Mouse (Mus musculus): Measurements from ENCODE around the gene Ccdc155. TPM values are rescaled to one million over a fixed set of nuclear protein-coding genes. Genes with fewer than 3 reads are reported as not detected.

Gene Ccdc155
- polyA plus RNA-seq, 1 experiment from 2014 or later, result 0.73 TPM

- H3K4me2 ChIP-seq (ENCODE audit: low read length), result no peak overlapping the region
- 12% methylated on average over 5 of the region's 5 CpGs for WGBS
Observed at GRCm38 (mm10) chr7:45198435-45198834, 6.3 kb downstream of the Ccdc155 start.

DNA sequence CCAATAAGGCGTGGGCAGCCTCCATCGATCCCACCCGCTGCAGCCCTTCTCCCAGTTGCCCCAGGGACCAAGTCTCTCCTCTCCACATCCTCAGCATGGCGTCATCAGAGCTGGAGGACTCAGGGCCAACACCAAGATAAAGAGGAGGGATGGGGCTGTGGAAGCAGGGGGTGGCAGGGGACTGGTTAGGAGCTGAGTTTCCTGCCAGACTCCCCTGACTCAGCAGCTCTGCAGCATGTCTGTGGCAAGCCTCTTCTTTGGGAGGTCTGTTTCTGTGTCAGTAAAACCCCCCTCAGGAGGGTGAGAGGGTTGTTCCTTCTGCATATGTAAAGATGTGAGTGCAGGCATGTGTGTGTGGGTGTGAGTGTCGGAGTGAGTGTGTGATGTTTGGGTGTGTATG is 7.7 kb downstream of the Ccdc155 start:
- DNase-seq (ENCODE audit: low spot score), result no peak
- no peak overlapping the region for H3K9ac ChIP-seq (ENCODE audit: low read length)
- H3K4me1 ChIP-seq (replicated peaks; ENCODE audit: control insufficient read depth, insufficient read depth, low read length), result no peaks in the 10 kb centered on the region
- no peak for ATAC-seq (replicated peaks; ENCODE audit: low FRiP score, low TSS enrichment, low read depth)
- no peak overlapping the region for H3K4me2 ChIP-seq (ENCODE audit: low read length)
- no peak overlapping the region for H3K27ac ChIP-seq (ENCODE audit: low read depth)
- 57% methylated on average over 5 of the region's 5 CpGs for WGBS
- no peaks in the 10 kb centered on the region for H3K36me3 ChIP-seq (ENCODE audit: control insufficient read depth, insufficient read depth, low read length)
- H3K9me3 ChIP-seq (ENCODE audit: control insufficient read depth, low read length), result no peaks in the 10 kb centered on the region
- H3K27me3 ChIP-seq (replicated peaks; ENCODE audit: control insufficient read depth, insufficient read depth, low read length), result no peaks in the 10 kb centered on the region
- H3K4me3 ChIP-seq (ENCODE audit: low read depth, low read length), result no peak overlapping the region

More at GRCm38 (mm10) chr7:45198435-45198834, 6.3 kb downstream of the Ccdc155 start:
- H3K4me1 ChIP-seq (replicated peaks; ENCODE audit: control insufficient read depth, insufficient read depth, low read length), result no peaks in the 10 kb centered on the region
- no peak overlapping the region for H3K4me3 ChIP-seq (ENCODE audit: low read depth, low read length)
- H3K36me3 ChIP-seq (ENCODE audit: control insufficient read depth, insufficient read depth, low read length), result no peaks in the 10 kb centered on the region
- H3K27me3 ChIP-seq (replicated peaks; ENCODE audit: control insufficient read depth, insufficient read depth, low read length), result no peaks in the 10 kb centered on the region; the same call in 1 of the 2 replicates
- no peak overlapping the region for H3K9ac ChIP-seq (ENCODE audit: low read length)
- no peak for ATAC-seq (replicated peaks; ENCODE audit: low FRiP score, low TSS enrichment, low read depth)
- H3K9me3 ChIP-seq (ENCODE audit: control insufficient read depth, low read length), result no peaks in the 10 kb centered on the region
- H3K27ac ChIP-seq (ENCODE audit: low read depth), result no peak overlapping the region
- peak; percentile 71 for DNase-seq (ENCODE audit: low spot score)

DNA sequence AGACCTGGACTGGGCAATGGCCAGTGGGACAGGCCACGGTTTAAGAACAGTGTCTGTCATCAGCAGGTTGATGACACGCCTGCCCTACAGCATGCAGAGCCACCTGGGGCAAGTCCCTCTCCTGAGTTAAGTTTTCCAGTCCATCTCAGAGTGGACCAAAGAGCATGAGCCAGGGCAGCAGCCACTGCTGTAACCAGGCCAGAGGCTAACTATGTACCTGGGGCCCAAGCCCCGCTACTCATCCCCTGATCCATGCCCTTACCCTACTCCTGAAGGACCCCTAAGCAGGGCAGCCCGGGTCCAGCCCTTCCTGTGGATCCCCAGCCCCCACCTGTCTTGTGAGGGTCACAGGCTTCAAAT is 8.5 kb downstream of the Ccdc155 start:
- Histone ChIP-seq H3K4me3 (ENCODE audit: low read depth, low read length) (no peak overlapping the region), H3K27me3 (replicated peaks; ENCODE audit: control insufficient read depth, insufficient read depth, low read length) (no peaks in the 10 kb centered on the region), H3K4me1 (replicated peaks; ENCODE audit: control insufficient read depth, insufficient read depth, low read length) (no peaks in the 10 kb centered on the region), H3K36me3 (ENCODE audit: control insufficient read depth, insufficient read depth, low read length) (no peaks in the 10 kb centered on the region), H3K9me3 (ENCODE audit: control insufficient read depth, low read length) (no peaks in the 10 kb centered on the region), H3K27ac (ENCODE audit: low read depth) (no peak overlapping the region), H3K4me2 (ENCODE audit: low read length) (no peak overlapping the region), H3K9ac (ENCODE audit: low read length) (no peak overlapping the region)
- DNase-seq (ENCODE audit: low spot score) (no peak), ATAC-seq (replicated peaks; ENCODE audit: low FRiP score, low TSS enrichment, low read depth) (no peak)
- 88% methylated on average over 4 of the region's 4 CpGs for WGBS

DNA sequence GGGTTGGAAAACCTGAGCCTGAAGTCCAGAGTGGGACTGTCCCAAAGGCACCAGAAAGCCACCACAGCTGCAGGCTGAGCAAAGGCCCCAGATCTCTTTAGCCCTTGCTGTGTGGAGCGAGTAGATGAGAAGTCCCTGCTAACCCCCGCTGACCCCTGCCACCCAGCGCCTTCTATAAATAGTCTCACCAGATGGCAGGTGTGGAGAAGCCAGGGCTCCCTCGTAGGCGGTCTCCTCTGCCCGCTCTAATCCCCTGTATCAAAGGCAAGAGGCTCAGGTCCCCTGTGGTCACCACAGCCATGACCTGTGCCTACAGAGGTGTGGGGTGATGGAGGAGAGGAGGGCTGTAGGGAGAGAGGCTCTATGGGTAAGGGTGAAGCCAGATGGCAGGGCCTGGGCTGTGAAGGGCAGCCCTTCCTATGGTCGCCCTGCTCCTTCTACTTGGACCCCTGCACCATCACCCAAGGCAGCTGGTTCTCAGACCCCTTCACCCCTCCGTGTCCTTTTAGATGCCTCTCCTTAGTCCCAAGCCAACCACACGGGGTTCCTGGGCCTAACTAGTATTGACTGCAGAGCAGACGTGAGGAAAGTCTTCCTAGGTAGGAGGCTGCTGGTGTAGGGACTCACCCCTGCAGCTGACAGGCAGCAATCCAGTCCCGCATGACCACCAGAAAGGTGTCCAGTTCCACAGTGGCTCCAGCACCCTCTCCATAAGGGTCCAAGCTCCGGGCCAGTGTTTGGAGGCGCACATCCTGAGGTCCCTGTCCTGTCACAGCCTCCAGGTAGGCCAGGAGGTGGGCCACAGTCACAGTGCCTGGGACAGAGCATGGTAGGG is 9.1 kb downstream of the Ccdc155 start:
- Histone ChIP-seq H3K4me3 (ENCODE audit: low read depth, low read length) (no peak overlapping the region), H3K9ac (ENCODE audit: low read length) (no peak overlapping the region), H3K4me1 (replicated peaks; ENCODE audit: control insufficient read depth, insufficient read depth, low read length) (no peaks in the 10 kb centered on the region), H3K27me3 (replicated peaks; ENCODE audit: control insufficient read depth, insufficient read depth, low read length) (no peaks in the 10 kb centered on the region), H3K36me3 (ENCODE audit: control insufficient read depth, insufficient read depth, low read length) (no peaks in the 10 kb centered on the region), H3K27ac (ENCODE audit: low read depth) (no peak overlapping the region), H3K9me3 (ENCODE audit: control insufficient read depth, low read length) (no peaks in the 10 kb centered on the region), H3K4me2 (ENCODE audit: low read length) (no peak overlapping the region)
- no peak for ATAC-seq (replicated peaks; ENCODE audit: low FRiP score, low TSS enrichment, low read depth)
- DNase-seq (ENCODE audit: low spot score), result no peak
- WGBS, result 57% methylated on average over 13 of the region's 13 CpGs

DNA sequence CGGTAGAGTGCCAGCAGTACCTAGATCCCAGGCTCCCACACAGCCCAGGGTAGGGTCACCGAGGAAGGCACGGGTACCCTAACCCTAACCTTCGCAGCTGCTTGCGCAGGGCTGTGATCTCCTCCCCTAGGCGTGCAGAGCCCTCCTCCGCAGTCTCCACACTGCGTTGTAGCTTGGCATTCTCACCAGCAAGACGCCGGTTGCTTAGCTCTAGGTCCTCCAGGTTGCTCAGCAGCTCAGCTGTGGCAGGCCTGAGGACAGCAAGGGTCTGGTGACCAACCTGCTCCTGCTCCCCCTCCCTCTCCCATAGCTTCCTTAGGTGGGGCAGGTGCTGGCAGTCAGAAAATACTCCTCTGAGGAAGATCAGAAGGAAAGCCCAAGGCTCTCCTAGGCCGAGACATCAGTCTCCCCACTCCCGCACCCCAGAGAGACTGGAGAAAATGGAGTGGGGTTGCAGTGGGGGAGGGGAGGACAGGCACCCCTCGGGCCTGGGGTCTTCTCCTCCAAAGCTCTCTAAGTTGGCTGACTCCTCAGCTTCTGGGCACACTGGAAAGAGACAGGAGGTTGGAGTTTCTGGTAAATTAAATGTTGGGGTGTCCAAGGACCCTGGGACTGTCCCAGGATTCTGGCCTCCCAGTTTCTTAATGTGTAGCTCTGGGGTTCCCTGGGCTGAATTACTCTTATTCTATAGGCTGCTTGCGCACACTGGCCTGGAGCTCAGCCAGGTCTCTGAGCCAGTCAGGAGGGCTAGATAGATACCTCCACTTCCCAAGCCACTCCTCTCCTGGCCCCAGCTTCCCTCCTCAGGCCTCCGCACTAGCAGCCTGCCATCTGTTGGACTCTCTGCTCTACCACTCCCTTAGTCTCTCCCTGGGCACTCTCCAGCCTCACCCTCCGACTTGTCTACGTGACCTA is 10.6 kb downstream of the Ccdc155 start:
- Histone ChIP-seq H3K4me3 (ENCODE audit: low read depth, low read length) (no peak overlapping the region), H3K9me3 (ENCODE audit: control insufficient read depth, low read length) (no peaks in the 10 kb centered on the region), H3K27ac (ENCODE audit: low read depth) (no peak overlapping the region), H3K36me3 (ENCODE audit: control insufficient read depth, insufficient read depth, low read length) (no peaks in the 10 kb centered on the region), H3K4me2 (ENCODE audit: low read length) (no peak overlapping the region), H3K27me3 (replicated peaks; ENCODE audit: control insufficient read depth, insufficient read depth, low read length) (peaks cover 10% of the 10 kb centered on the region; the same call in 1 of the 2 replicates), H3K9ac (ENCODE audit: low read length) (no peak overlapping the region), H3K4me1 (replicated peaks; ENCODE audit: control insufficient read depth, insufficient read depth, low read length) (no peaks in the 10 kb centered on the region)
- DNase-seq (ENCODE audit: low spot score) (no peak), ATAC-seq (replicated peaks; ENCODE audit: low FRiP score, low TSS enrichment, low read depth) (no peak)
- WGBS, result 64% methylated on average over 17 of the region's 17 CpGs

- ATAC-seq (replicated peaks; ENCODE audit: low FRiP score, low TSS enrichment, low read depth) (no peak), DNase-seq (ENCODE audit: low spot score) (no peak)
- H3K4me1 ChIP-seq (replicated peaks; ENCODE audit: control insufficient read depth, insufficient read depth, low read length), result no peaks in the 10 kb centered on the region
- 67% methylated on average over 5 of the region's 5 CpGs for WGBS
- no peak overlapping the region for H3K4me3 ChIP-seq (ENCODE audit: low read depth, low read length)
- no peak overlapping the region for H3K27ac ChIP-seq (ENCODE audit: low read depth)
- no peak overlapping the region for H3K4me2 ChIP-seq (ENCODE audit: low read length)
- peaks cover 16% of the 10 kb centered on the region; the same call in 1 of the 2 replicates for H3K27me3 ChIP-seq (replicated peaks; ENCODE audit: control insufficient read depth, insufficient read depth, low read length)
- H3K9me3 ChIP-seq (ENCODE audit: control insufficient read depth, low read length), result no peaks in the 10 kb centered on the region
- H3K36me3 ChIP-seq (ENCODE audit: control insufficient read depth, insufficient read depth, low read length), result no peaks in the 10 kb centered on the region
- H3K9ac ChIP-seq (ENCODE audit: low read length), result no peak overlapping the region
Observed at GRCm38 (mm10) chr7:45193406-45193805, 11.3 kb downstream of the Ccdc155 start.

GRCm38 (mm10) chr7:45192585-45193310 is 11.9 kb downstream of the Ccdc155 start:
- Histone ChIP-seq H3K27ac (ENCODE audit: low read depth) (no peak overlapping the region), H3K9me3 (ENCODE audit: control insufficient read depth, low read length) (no peaks in the 10 kb centered on the region), H3K4me3 (ENCODE audit: low read depth, low read length) (no peak overlapping the region), H3K9ac (ENCODE audit: low read length) (no peak overlapping the region), H3K36me3 (ENCODE audit: control insufficient read depth, insufficient read depth, low read length) (no peaks in the 10 kb centered on the region), H3K27me3 (replicated peaks; ENCODE audit: control insufficient read depth, insufficient read depth, low read length) (peaks cover 21% of the 10 kb centered on the region; the same call in 1 of the 2 replicates), H3K4me2 (ENCODE audit: low read length) (no peak overlapping the region), H3K4me1 (replicated peaks; ENCODE audit: control insufficient read depth, insufficient read depth, low read length) (no peaks in the 10 kb centered on the region)
- ATAC-seq (replicated peaks; ENCODE audit: low FRiP score, low TSS enrichment, low read depth) (no peak), DNase-seq (ENCODE audit: low spot score) (no peak)
- whole genome bisulfite sequencing, result 87% methylated on average over 7 of the region's 7 CpGs

DNA sequence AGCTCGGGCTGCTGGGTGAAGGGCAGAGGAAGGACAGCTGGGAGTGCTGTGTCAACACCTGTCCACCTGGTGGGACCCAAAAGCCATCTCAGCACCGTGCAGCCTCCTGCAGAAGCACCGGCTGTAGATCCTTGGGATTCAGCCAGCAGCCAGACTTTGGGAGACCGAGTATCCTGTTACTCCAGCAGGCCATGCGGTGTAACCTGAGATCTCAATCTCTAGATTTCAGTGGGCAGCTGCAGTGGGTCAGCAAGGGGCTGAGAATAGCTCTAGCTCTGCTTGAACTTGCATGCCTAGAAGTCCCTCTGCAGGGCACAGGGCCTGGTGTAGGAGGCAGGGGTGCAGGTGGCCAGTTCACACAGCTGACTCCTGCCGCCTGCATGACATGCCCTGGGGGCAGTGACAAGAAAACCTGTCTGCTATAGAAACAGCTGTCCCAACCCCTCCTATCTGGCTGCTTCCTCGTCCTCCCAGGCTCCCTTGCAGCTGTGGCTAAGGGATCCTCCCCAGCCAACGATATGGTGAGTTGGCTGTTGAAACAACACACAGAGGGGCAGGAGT is 12.8 kb downstream of the Ccdc155 start:
- Histone ChIP-seq H3K36me3 (ENCODE audit: control insufficient read depth, insufficient read depth, low read length) (no peaks in the 10 kb centered on the region), H3K4me2 (ENCODE audit: low read length) (no peak overlapping the region), H3K9me3 (ENCODE audit: control insufficient read depth, low read length) (no peaks in the 10 kb centered on the region), H3K27me3 (replicated peaks; ENCODE audit: control insufficient read depth, insufficient read depth, low read length) (peaks cover 25% of the 10 kb centered on the region), H3K4me1 (replicated peaks; ENCODE audit: control insufficient read depth, insufficient read depth, low read length) (no peaks in the 10 kb centered on the region), H3K4me3 (ENCODE audit: low read depth, low read length) (no peak overlapping the region), H3K9ac (ENCODE audit: low read length) (no peak overlapping the region), H3K27ac (ENCODE audit: low read depth) (no peak overlapping the region)
- DNase-seq (ENCODE audit: low spot score) (no peak), ATAC-seq (replicated peaks; ENCODE audit: low FRiP score, low TSS enrichment, low read depth) (no peak)
- WGBS, result 7% methylated on average over 8 of the region's 8 CpGs
